ENCODE assay signal across 9 mouse cellular contexts in genomic region chr19:41981931-41982790, GRCm38 (mm10). TPM values are rescaled to one million over a fixed set of nuclear protein-coding genes. Genes with fewer than 3 reads are reported as not detected.
DNase-seq lines count a peak whose midpoint lies in the region; ATAC-seq lines count a peak whose summit lies in the region.
"Had no signal": no experiment of that assay in that cellular context is flagged by ENCODE, and none has a peak within 500 bp of the region (broad histone marks: within the 10 kb centered on the region; RNA-seq: fewer than 3 reads in every experiment).

No protein-coding gene starts in this region.

- H3K4me1 ChIP-seq in embryonic facial prominence, embryonic 10.5 days: peaks cover 44% of the 10 kb centered on the region
- H3K4me1 ChIP-seq in heart, embryonic 12.5 days (replicated peaks): peaks cover 16% of the 10 kb centered on the region
- peaks cover 8% of the 10 kb centered on the region for H3K4me1 ChIP-seq in midbrain, embryonic 12.5 days
- 0 out of 2 replicates have a peak, but pooled peaks cover 6% of the 10 kb centered on the region for H3K4me1 ChIP-seq in stomach, embryonic 15.5 days

- H3K27me3 ChIP-seq in embryonic facial prominence, embryonic 10.5 days (replicated peaks; ENCODE audit: low read depth, poor library complexity, severe bottlenecking): peaks cover 15% of the 10 kb centered on the region
- H3K27me3 ChIP-seq in heart, embryonic 12.5 days (replicated peaks): no peaks in the 10 kb centered on the region
- H3K27me3 ChIP-seq in midbrain, embryonic 12.5 days: peaks cover 19% of the 10 kb centered on the region
- H3K27me3 ChIP-seq in stomach, embryonic 15.5 days (replicated peaks): no peaks in the 10 kb centered on the region

- peaks cover 5% of the 10 kb centered on the region for H3K36me3 ChIP-seq in embryonic facial prominence, embryonic 10.5 days (replicated peaks)
- H3K36me3 ChIP-seq in heart, embryonic 12.5 days: no peaks in the 10 kb centered on the region
- no peaks in the 10 kb centered on the region for H3K36me3 ChIP-seq in midbrain, embryonic 12.5 days
- no peaks in the 10 kb centered on the region for H3K36me3 ChIP-seq in stomach, embryonic 15.5 days

- ATAC-seq in heart, embryonic 12.5 days (ENCODE audit: insufficient number of reproducible peaks, low FRiP score): no peak
- no peak for ATAC-seq in midbrain, embryonic 12.5 days (ENCODE audit: low FRiP score, low read depth)
- ATAC-seq in stomach, embryonic 15.5 days (ENCODE audit: insufficient read depth, low FRiP score, low read depth): no peak

- H3K27ac ChIP-seq in embryonic facial prominence, embryonic 10.5 days (replicated peaks): peak overlapping the region; percentile 89
- H3K27ac ChIP-seq in heart, embryonic 12.5 days (ENCODE audit: poor library complexity, severe bottlenecking): peak overlapping the region; percentile 87
- H3K27ac ChIP-seq in midbrain, embryonic 12.5 days (replicated peaks): peak overlapping the region; percentile 71
- H3K27ac ChIP-seq in stomach, embryonic 15.5 days: peak overlapping the region; percentile 91

- peak overlapping the region; percentile 93 for H3K4me3 ChIP-seq in embryonic facial prominence, embryonic 10.5 days
- H3K4me3 ChIP-seq in heart, embryonic 12.5 days: peak overlapping the region; percentile 68
- peak overlapping the region; percentile 63 for H3K4me3 ChIP-seq in midbrain, embryonic 12.5 days
- H3K4me3 ChIP-seq in stomach, embryonic 15.5 days (replicated peaks): peak overlapping the region; percentile 65

- DNase-seq in left cerebral cortex, adult 8-10 months (ENCODE audit: low spot score in 2 of 2): peak; percentile 25 to 46
- no peak for DNase-seq in left cerebral cortex, adult 11 months (ENCODE audit: low spot score)
- DNase-seq in adipocyte (ENCODE audit: low spot score): peak; percentile 60
- peak; percentile 67 for DNase-seq in embryonic facial prominence, embryonic 10.5 days (ENCODE audit: low spot score)
- DNase-seq in kidney, postnatal 14 days: peak; percentile 74

- H3K4me2 ChIP-seq in heart, embryonic 12.5 days: peak overlapping the region; percentile 85
- H3K4me2 ChIP-seq in midbrain, embryonic 12.5 days (replicated peaks): peak overlapping the region; percentile 97
- H3K4me2 ChIP-seq in stomach, embryonic 15.5 days: peak overlapping the region; percentile 91

- H3K9ac ChIP-seq in heart, embryonic 12.5 days: peak overlapping the region; percentile 89
- peak overlapping the region; percentile 78 for H3K9ac ChIP-seq in midbrain, embryonic 12.5 days (replicated peaks)
- H3K9ac ChIP-seq in stomach, embryonic 15.5 days: peak overlapping the region; percentile 82

- WGBS in embryonic facial prominence, embryonic 10.5 days: under 1% methylated on average over 74 of the region's 74 CpGs
- under 1% methylated on average over 74 of the region's 74 CpGs for WGBS in heart, embryonic 12.5 days
- WGBS in midbrain, embryonic 12.5 days: under 1% methylated on average over 74 of the region's 74 CpGs
- WGBS in stomach, embryonic 15.5 days: under 1% methylated on average over 74 of the region's 74 CpGs

- no peaks in the 10 kb centered on the region for H3K9me3 ChIP-seq in embryonic facial prominence, embryonic 10.5 days
- H3K9me3 ChIP-seq in heart, embryonic 12.5 days (replicated peaks): no peaks in the 10 kb centered on the region
- H3K9me3 ChIP-seq in midbrain, embryonic 12.5 days: no peaks in the 10 kb centered on the region
- no peaks in the 10 kb centered on the region for H3K9me3 ChIP-seq in stomach, embryonic 15.5 days

RNA-seq across cellular contexts. Expression of gene Ubtd1, which starts 0.6 kb away (rescaled TPM):
- total RNA-seq in left cerebral cortex, adult 8-10 months (2022): 10 to 100 TPM; 12.0 to 13.2 (median 12.5) TPM
- 13.2 and 13.5 TPM in 2 replicates for polyA plus RNA-seq in embryonic facial prominence, embryonic 10.5 days (2016; fragmentation: Nextera tagmentation; extraction: Ambion mirVana)
- 13.8 and 16.1 TPM in 2 replicates for polyA plus RNA-seq in heart, embryonic 12.5 days (2016; fragmentation: Nextera tagmentation; extraction: Ambion mirVana)
- polyA plus RNA-seq in midbrain, embryonic 12.5 days (2016; fragmentation: Nextera tagmentation; extraction: Ambion mirVana): 11.2 and 12.0 TPM in 2 replicates
- 14.1 and 16.6 TPM in 2 replicates for polyA plus RNA-seq in stomach, embryonic 15.5 days (2015; fragmentation: Nextera tagmentation; extraction: Ambion mirVana)

RNA-seq across cellular contexts. Expression of gene Mms19, which starts 1.2 kb away (rescaled TPM):
- 10 to 100 TPM; 29.3 to 43.8 (median 34.7) TPM for total RNA-seq in left cerebral cortex, adult 8-10 months (2022)
- polyA plus RNA-seq in embryonic facial prominence, embryonic 10.5 days (2016; fragmentation: Nextera tagmentation; extraction: Ambion mirVana): 43.1 and 45.0 TPM in 2 replicates
- polyA plus RNA-seq in heart, embryonic 12.5 days (2016; fragmentation: Nextera tagmentation; extraction: Ambion mirVana): 21.6 and 26.3 TPM in 2 replicates
- polyA plus RNA-seq in midbrain, embryonic 12.5 days (2016; fragmentation: Nextera tagmentation; extraction: Ambion mirVana): 35.5 and 37.8 TPM in 2 replicates
- 28.2 and 32.1 TPM in 2 replicates for polyA plus RNA-seq in stomach, embryonic 15.5 days (2015; fragmentation: Nextera tagmentation; extraction: Ambion mirVana)

RNA-seq across cellular contexts. Expression of gene Zdhhc16, which starts 48.9 kb away (rescaled TPM):
- total RNA-seq in left cerebral cortex, adult 8-10 months (2022): 10 to 100 TPM; 38.1 to 43.7 (median 42.7) TPM
- polyA plus RNA-seq in embryonic facial prominence, embryonic 10.5 days (2016; fragmentation: Nextera tagmentation; extraction: Ambion mirVana): 85.4 and 85.7 TPM in 2 replicates
- 55.2 and 58.1 TPM in 2 replicates for polyA plus RNA-seq in heart, embryonic 12.5 days (2016; fragmentation: Nextera tagmentation; extraction: Ambion mirVana)
- 79.9 and 82.6 TPM in 2 replicates for polyA plus RNA-seq in midbrain, embryonic 12.5 days (2016; fragmentation: Nextera tagmentation; extraction: Ambion mirVana)
- polyA plus RNA-seq in stomach, embryonic 15.5 days (2015; fragmentation: Nextera tagmentation; extraction: Ambion mirVana): 73.4 and 82.2 TPM in 2 replicates

RNA-seq across cellular contexts. Expression of gene Exosc1, which starts 48.9 kb away (rescaled TPM):
- total RNA-seq in left cerebral cortex, adult 8-10 months (2022): 10 to 100 TPM; 26.0 to 31.7 (median 29.0) TPM
- polyA plus RNA-seq in embryonic facial prominence, embryonic 10.5 days (2016; fragmentation: Nextera tagmentation; extraction: Ambion mirVana): 94.3 and 96.8 TPM in 2 replicates
- polyA plus RNA-seq in heart, embryonic 12.5 days (2016; fragmentation: Nextera tagmentation; extraction: Ambion mirVana): 49.2 and 52.2 TPM in 2 replicates
- polyA plus RNA-seq in midbrain, embryonic 12.5 days (2016; fragmentation: Nextera tagmentation; extraction: Ambion mirVana): 73.1 and 76.8 TPM in 2 replicates
- 70.3 and 75.3 TPM in 2 replicates for polyA plus RNA-seq in stomach, embryonic 15.5 days (2015; fragmentation: Nextera tagmentation; extraction: Ambion mirVana)

RNA-seq across cellular contexts. Expression of gene Ankrd2, which starts 53.6 kb away (rescaled TPM):
- under 1 TPM in 2 of 4 experiments, not detected in 2; 0.62 to 0.81 TPM for total RNA-seq in left cerebral cortex, adult 8-10 months (2022)
- polyA plus RNA-seq in embryonic facial prominence, embryonic 10.5 days (2016; fragmentation: Nextera tagmentation; extraction: Ambion mirVana): 0.22 TPM in 1 of 2 replicates, not detected in the other
- polyA plus RNA-seq in heart, embryonic 12.5 days (2016; fragmentation: Nextera tagmentation; extraction: Ambion mirVana): not detected in 2 replicates
- polyA plus RNA-seq in midbrain, embryonic 12.5 days (2016; fragmentation: Nextera tagmentation; extraction: Ambion mirVana): not detected in 2 replicates
- polyA plus RNA-seq in stomach, embryonic 15.5 days (2015; fragmentation: Nextera tagmentation; extraction: Ambion mirVana): 0.32 and 0.40 TPM in 2 replicates
- total RNA-seq: left cerebral cortex, postnatal 36 days had no signal
